Mouse (Mus musculus): ENCODE measurements around the gene Myef2.
"Not testable (repeated sequence)": the region's sequence is repeated elsewhere in the genome, so short reads cannot be mapped to it uniquely, and the experiment has no call there.

Myef2 gene

DNA sequence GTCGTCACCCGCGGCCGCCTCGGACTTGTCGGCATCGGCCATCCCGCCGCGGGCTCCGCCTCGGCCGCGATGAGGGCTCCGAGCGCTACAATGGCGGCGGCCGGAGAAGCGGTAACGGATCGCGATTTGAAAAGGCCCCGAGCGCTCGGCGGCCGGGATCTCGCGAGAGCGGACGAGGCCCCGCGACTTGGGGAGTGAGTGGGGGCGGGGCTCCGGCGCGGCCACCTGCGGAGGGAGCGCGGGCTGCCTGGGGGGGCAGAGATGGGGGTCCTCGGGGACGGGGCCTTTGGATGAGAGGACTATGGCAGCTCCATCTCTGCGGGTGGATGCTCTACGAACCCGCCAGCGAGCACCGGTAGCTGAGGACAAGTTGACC lies at the start of gene Myef2:
Gene Myef2, minus strand, starts transcription at position 185 of the 376 bp plus-strand sequence.
- peak; percentile 74 to 76 for DNase-seq (ENCODE audit: low spot score in 2 of 2)

GRCm38 (mm10) chr2:125162012-125162470 lies 38.6 kb upstream of the Myef2 start:
- no peak for DNase-seq (ENCODE audit: low spot score in 2 of 2)

- DNase-seq (ENCODE audit: low spot score in 2 of 2) = no peak
Observed at GRCm38 (mm10) chr2:125155504-125155903, 32.0 kb upstream of the Myef2 start.

DNA sequence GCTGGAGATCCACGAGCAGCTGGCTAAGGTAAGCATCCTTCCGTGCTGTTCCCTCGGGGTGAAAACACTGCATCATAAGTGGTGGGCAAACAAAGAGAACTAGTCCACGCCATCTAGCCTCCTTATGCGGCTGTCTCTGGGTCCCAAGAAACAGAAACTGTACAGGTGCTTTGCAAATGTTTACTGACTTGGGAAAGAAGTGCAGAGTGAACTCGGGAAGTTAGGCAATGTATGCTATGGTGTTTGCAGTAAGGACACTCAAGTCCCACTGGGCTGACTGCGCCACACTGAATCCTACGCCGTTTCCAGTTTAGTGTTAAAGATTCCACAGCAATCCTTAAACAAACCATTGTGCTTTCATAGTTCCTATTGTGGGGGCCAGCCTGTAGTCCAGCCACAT lies 30.8 kb upstream of the Myef2 start:
- DNase-seq (ENCODE audit: low spot score in 2 of 2) = no peak

GRCm38 (mm10) chr2:125152388-125152787 lies 28.9 kb upstream of the Myef2 start, which contains the start of gene Slc12a1:
TSS of gene Slc12a1 (plus strand) at chr2:125152505.
- no peak for DNase-seq (ENCODE audit: low spot score in 2 of 2)

DNA sequence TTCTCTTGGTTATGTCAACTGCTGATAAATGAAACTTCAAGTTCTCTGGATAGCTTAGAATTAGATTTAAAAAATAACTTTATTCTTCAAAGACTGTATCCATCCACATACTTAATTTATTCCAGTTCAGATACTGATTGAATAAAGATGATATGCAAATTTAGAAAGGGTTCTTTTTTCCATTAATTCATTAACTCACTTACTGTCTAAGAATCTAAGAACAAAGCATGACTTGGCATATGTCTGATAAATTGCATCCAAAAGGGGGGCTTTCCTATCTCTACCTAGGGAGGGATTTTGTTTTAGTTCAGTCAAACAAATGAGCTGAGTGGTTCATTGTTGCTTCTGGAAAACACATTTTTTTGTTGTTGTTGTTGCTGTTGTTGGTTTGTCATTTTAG lies 18.9 kb upstream of the Myef2 start:
- DNase-seq (ENCODE audit: low spot score in 2 of 2) = no peak

GRCm38 (mm10) chr2:125136846-125137245 lies 13.4 kb upstream of the Myef2 start:
- no peak for DNase-seq (ENCODE audit: low spot score in 2 of 2)

- peak; percentile 63 to 71 for DNase-seq (ENCODE audit: low spot score in 2 of 2)
Observed at GRCm38 (mm10) chr2:125135903-125136811, 12.7 kb upstream of the Myef2 start, which contains the start of gene Ctxn2. TSS of gene Ctxn2 (plus strand) at chr2:125136692.

GRCm38 (mm10) chr2:125134113-125134512 lies 10.7 kb upstream of the Myef2 start:
- DNase-seq (ENCODE audit: low spot score in 2 of 2) = no peak

- no peak for DNase-seq (ENCODE audit: low spot score in 2 of 2)
Observed at GRCm38 (mm10) chr2:125126792-125127191, 3.3 kb upstream of the Myef2 start.

- DNase-seq (ENCODE audit: low spot score in 2 of 2) = no peak
Observed at GRCm38 (mm10) chr2:125125824-125126223, 2.4 kb upstream of the Myef2 start.

DNA sequence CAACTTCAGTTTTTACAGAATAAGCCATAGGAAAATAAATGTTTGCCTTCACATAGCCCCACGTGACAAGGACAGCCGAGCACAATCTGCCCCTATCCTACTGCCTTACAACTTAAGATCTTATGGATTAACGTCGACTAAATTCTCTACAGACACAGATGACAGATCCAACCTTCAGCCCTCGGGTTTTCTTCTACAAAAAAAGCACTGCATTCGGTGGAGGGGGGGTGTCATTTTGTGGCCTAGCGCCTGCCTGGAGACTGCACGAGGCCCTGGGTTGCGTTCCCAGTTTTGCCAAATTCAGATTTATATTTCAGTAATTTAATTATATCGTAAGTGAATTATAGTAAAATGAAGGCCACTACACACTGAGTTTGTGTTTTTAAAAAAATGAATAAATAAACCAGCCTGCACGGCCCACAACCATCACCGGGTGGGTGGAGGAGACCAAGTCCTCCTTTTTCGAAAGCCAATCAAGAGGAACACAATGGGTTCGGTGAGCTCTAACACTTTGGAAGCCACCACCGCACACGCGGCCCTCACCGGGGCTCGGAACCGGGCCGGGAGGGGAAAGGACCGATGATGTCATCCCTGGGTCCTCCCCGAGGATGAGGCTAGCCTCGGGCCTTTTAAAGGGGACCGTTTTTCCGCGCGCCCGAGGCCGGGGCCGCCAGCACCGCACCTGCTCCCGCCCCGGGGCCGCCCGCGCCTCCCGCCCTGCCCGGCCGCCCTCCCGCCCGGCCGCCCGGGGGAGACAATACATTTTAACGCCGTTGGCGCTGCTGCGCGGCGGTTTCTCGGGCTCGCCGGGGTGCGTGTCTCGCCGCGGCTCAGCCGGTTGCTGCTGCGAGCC lies 611 bp downstream of the Myef2 start:
- peak; percentile 53 to 54 for DNase-seq (ENCODE audit: low spot score in 2 of 2)

DNA sequence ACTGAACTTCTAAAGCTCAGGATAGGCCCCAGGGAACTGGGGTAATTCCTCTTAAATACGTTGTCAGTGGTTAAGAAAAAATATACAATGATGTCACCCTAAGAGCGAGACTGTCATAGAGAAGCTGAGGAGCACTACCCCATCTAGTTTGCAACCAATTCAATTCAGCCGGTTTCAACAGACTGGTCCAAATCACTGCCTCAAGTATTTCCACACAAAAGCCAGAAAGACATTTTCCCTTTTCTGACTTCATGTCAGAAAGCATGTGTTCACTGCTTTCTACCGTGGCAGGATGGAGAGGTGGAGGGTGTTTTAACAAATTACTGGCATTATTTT lies 1.2 kb downstream of the Myef2 start:
- no peak for DNase-seq (ENCODE audit: low spot score in 2 of 2)

GRCm38 (mm10) chr2:125119381-125120110 lies 3.9 kb downstream of the Myef2 start:
- DNase-seq (ENCODE audit: low spot score in 2 of 2) = peak; percentile 50 to 51

- DNase-seq (ENCODE audit: low spot score in 2 of 2) = not testable (repeated sequence)
Observed at GRCm38 (mm10) chr2:125106536-125106935, 16.9 kb downstream of the Myef2 start.

GRCm38 (mm10) chr2:125104491-125104890 lies 19.0 kb downstream of the Myef2 start:
- DNase-seq (ENCODE audit: low spot score in 2 of 2) = not testable (repeated sequence)

DNA sequence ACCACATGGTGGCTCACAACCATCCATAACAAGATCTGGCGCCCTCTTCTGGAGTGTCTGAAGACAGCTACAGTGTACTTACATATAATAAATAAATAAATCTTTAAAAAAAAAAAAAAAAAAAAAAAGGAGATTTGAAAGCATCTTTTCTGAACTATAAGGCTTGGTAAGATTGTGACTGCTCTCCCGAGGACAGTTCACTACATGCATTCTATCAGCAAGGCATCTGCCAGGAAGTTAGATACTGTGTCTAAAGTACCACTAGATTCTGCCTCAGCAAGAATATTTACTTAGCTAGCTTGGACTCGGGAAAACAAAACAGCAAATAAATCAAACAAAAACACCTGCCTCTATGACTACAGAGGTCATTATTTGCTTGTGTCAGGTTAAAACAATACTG lies 31.3 kb downstream of the Myef2 start:
- not testable (repeated sequence) for DNase-seq (ENCODE audit: low spot score in 2 of 2)

DNA sequence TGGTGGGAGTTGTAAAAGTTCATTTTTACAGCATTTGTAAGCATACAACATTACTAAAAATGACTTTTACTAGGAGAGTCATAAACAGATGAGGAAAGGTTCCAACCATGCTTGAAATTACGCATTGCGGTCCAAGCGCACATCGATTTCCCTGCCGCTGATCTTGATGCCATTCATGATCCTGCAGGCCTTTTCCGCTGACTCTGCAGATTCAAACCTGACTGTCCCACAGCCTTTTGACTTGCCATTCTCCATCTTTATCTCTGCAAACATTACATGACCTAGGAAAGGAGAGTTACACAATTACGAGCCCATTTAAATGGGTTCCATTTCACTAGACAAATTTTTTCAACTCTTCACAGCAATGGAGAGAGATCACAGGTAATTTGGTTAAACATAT lies 34.7 kb downstream of the Myef2 start:
- DNase-seq (ENCODE audit: low spot score in 2 of 2) = no peak

DNA sequence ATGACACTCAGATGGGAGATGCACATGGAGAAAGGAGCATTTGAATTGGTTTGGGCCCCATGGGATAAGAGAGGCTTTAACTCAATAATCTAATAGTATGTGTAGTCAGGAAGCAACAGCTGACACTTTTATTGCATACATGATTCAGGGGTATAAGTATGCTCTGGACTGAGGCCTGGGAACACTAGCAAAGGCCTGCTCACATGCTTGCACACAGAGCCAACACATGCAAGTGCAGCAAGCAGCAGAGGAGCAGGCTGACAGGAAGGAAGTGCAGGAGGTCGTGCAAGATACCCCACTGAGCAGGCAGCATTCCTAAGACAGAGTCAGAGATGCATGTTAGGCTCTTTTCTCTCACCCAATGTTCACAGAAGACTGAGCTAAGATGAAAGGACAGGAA lies 39.6 kb downstream of the Myef2 start:
- DNase-seq (ENCODE audit: low spot score in 2 of 2) = no peak

DNA sequence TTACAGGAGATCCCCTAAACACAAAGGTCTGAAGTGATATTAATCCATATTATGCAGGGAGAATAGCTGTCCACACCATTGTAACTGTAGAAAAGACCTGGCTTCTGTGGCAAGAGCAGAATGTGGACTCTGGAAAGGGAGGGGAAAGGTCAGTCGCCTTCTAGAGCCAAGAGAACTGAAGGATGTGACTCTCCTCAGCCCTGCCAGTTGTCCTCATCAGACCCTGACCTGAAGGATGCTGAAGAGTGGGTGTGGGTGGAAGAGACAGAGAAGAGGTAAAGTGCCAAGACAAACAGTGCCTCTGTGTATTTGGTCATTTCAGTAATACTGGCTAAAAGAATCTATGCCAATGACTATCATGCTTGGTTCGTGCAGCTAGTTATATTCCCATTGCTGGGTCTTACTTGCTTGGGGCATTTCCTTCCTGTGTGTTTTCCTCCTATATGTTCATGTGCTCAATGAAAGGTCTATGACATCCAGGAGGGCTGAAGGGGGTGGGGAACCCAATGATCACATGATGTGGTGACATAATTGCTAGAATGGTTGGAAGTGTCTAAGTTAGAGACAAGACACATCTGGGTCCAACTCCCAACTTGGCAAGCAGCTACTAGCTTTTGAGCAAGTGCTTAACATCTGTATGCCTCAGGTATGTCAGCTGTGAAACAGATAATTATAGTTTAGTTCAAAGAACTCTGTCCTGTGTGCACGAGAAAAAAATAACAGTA lies 50.2 kb downstream of the Myef2 start:
- no peak for DNase-seq (ENCODE audit: low spot score in 2 of 2)

DNA sequence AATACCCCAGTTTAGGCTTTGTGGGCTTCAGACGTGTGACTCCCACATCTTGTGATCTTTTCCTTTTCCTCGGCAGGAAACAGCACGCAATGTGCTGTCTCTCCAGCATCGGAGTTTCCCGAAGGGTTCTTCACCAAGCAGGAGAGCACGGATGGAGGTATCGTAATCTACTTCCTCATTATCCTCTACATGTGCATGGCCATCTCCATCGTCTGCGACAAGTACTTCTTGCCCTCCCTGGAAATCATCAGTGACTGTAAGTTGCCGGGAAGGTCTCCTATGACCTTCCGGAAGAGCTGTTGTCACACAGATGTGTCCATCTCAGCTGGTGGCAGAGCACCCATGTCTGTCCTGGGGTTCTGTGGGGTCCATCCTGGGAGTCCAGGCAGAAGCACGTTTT lies 54.8 kb downstream of the Myef2 start:
- DNase-seq (ENCODE audit: low spot score in 2 of 2) = no peak

Measured in right cerebral cortex, adult 2 months (tissue).